Mouse (Mus musculus) ES-Bruce4 (cell line): ENCODE results near the gene Kat5.

Source experiments
- CTCF ChIP-seq: IDR thresholded peaks from one replicate; pipeline ENCODE4 v1.8.1; 2011; ENCODE audit warnings: low read depth, low read length
- EP300 ChIP-seq: IDR thresholded peaks from 2 replicates; pipeline ENCODE4 v1.6.1; 2011; ENCODE audit warnings: low read depth, low read length; ENCODE audit not compliant: insufficient read depth
- POLR2A ChIP-seq: IDR thresholded peaks from one replicate; pipeline ENCODE4 v1.8.1; 2011; ENCODE audit warnings: low read length; ENCODE audit not compliant: insufficient read depth

DNA sequence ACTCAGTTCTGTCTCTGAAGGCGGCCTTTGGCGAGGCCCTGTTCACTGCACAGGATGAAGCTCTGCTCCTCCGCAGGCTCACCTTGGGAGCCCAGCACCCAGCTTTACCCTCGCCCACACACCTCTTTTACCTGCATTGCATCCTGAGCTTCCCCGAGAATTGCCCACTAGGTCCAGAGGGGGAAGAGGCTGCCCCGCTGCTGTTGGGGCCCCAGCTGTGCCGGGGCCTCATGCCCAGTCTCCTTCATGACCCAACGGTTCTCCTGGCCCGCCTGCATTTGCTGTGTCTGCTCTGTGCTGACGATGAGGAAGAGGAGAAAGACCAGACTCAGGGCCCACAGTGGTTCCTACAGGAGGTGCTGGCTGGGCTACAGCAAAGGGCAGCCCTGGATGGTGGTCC lies 40.5 kb downstream of the Kat5 start:
- TF ChIP-seq POLR2A (no peak), EP300 (no peak), CTCF (no peak)
